Mouse (Mus musculus) MEL (cell line): ENCODE measurements around the gene Cobl. TPM values are rescaled to one million over a fixed set of nuclear protein-coding genes. Genes with fewer than 3 reads are reported as not detected.

Experiments used
- DNase-seq: peaks from one replicate; pipeline ENCODE4 v3.0.0; 2011; ENCODE audit warnings: low read depth, low spot score
- H3K27ac ChIP-seq: 2 replicates; pipeline ENCODE4 v1.5.1; 2012; ENCODE audit warnings: low read depth, mild to moderate bottlenecking, control low read depth, low read length, moderate library complexity; ENCODE audit not compliant: control insufficient read depth
- H3K27me3 ChIP-seq, 2 experiments: fragments of 150-350 bp in 1 of 2; sonication (generic) in 1 of 2; 2 replicates each; pipeline ENCODE4 v1.6.1; 2012; ENCODE audit warnings: low read length in 2 of 2, mild to moderate bottlenecking in 2 of 2, improper control_type of control experiment in 1 of 2, moderate library complexity in 1 of 2; ENCODE audit not compliant: insufficient read depth in 2 of 2, control insufficient read depth in 1 of 2
- H3K36me3 ChIP-seq, 2 experiments: 2 replicates each; pipeline ENCODE4 v1.6.1; 2012 to 2014; ENCODE audit warnings: low read length in 2 of 2, improper control_type of control experiment in 1 of 2, inconsistent platforms in 1 of 2, mild to moderate bottlenecking in 1 of 2; ENCODE audit not compliant: insufficient read depth in 2 of 2, control insufficient read depth in 1 of 2
- H3K4me1 ChIP-seq, 2 experiments: fragments of 150-350 bp in 1 of 2; sonication (generic) in 1 of 2; 2 replicates each; pipeline ENCODE4 v1.6.1; 2012; ENCODE audit warnings: low read length in 2 of 2, improper control_type of control experiment in 1 of 2, mild to moderate bottlenecking in 1 of 2; ENCODE audit not compliant: insufficient read depth in 2 of 2, control insufficient read depth in 1 of 2
- H3K4me3 ChIP-seq, 2 experiments: fragments of 150-350 bp in 1 of 2; sonication (generic) in 1 of 2; 2 replicates each; pipeline ENCODE4 v1.5.1; 2012; ENCODE audit warnings: low read depth in 2 of 2, low read length in 2 of 2, mild to moderate bottlenecking in 2 of 2, moderate library complexity in 2 of 2, control low read depth in 1 of 2, improper control_type of control experiment in 1 of 2; ENCODE audit not compliant: control insufficient read depth in 1 of 2, insufficient read depth in 1 of 2
- H3K79me2 ChIP-seq: 2 replicates; pipeline ENCODE4 v1.6.1; 2012; ENCODE audit warnings: mild to moderate bottlenecking, low read length, moderate library complexity; ENCODE audit not compliant: control insufficient read depth, poor library complexity, insufficient read depth
- H3K9ac ChIP-seq: 2 replicates; pipeline ENCODE4 v1.6.1; 2012; ENCODE audit warnings: low read depth, mild to moderate bottlenecking, control low read depth, low read length, moderate library complexity; ENCODE audit not compliant: control insufficient read depth, poor library complexity, severe bottlenecking
- H3K9me3 ChIP-seq: fragments of 150-350 bp; sonication (generic); replicated peaks from 2 replicates; pipeline ENCODE4 v1.6.1; 2012; ENCODE audit warnings: mild to moderate bottlenecking, low read length, improper control_type of control experiment, moderate library complexity; ENCODE audit not compliant: insufficient read depth
- CHD1 ChIP-seq: IDR thresholded peaks from 2 replicates; pipeline ENCODE4 v1.6.1; 2012; ENCODE audit warnings: low read depth, mild to moderate bottlenecking, inconsistent platforms, low read length, improper control_type of control experiment
- E2F4 ChIP-seq: IDR thresholded peaks from 2 replicates; pipeline ENCODE4 v1.6.1; 2011; ENCODE audit warnings: low read depth, low read length, improper control_type of control experiment, borderline replicate concordance
- ELF1 ChIP-seq: IDR thresholded peaks from 2 replicates; pipeline ENCODE4 v1.6.1; 2014; ENCODE audit warnings: low read depth, mild to moderate bottlenecking, inconsistent platforms, low read length, improper control_type of control experiment, moderate library complexity
- EP300 ChIP-seq, 2 experiments: IDR thresholded peaks; 2 replicates each; pipeline ENCODE4 v1.6.1; 2011; ENCODE audit warnings: improper control_type of control experiment in 2 of 2, low read length in 2 of 2, low read depth in 1 of 2, mild to moderate bottlenecking in 1 of 2
- GABPA ChIP-seq: IDR thresholded peaks from 2 replicates; pipeline ENCODE4 v1.6.1; 2012; ENCODE audit warnings: low read depth, mild to moderate bottlenecking, inconsistent platforms, low read length, improper control_type of control experiment, moderate library complexity
- GATA1 ChIP-seq: IDR thresholded peaks from 2 replicates; pipeline ENCODE4 v1.6.1; 2011; ENCODE audit warnings: low read depth, low read length, improper control_type of control experiment
- JUND ChIP-seq: IDR thresholded peaks from 2 replicates; pipeline ENCODE4 v1.6.1; 2011; ENCODE audit warnings: low read depth, mild to moderate bottlenecking, improper control_type of control experiment, low read length
- KAT2A ChIP-seq: conservative IDR thresholded peaks from 2 replicates; pipeline ENCODE4 v1.6.1; 2012; ENCODE audit warnings: low read depth, low read length, improper control_type of control experiment, inconsistent platforms
- MAX ChIP-seq: IDR thresholded peaks from 2 replicates; pipeline ENCODE4 v1.6.1; 2011; ENCODE audit warnings: low read length, improper control_type of control experiment
- MAZ ChIP-seq: IDR thresholded peaks from 2 replicates; pipeline ENCODE4 v1.6.1; 2012; ENCODE audit warnings: low read depth, mild to moderate bottlenecking, inconsistent platforms, low read length, improper control_type of control experiment
- MYC ChIP-seq: IDR thresholded peaks from 2 replicates; pipeline ENCODE4 v1.6.1; 2011; ENCODE audit warnings: low read depth, mild to moderate bottlenecking, low read length, improper control_type of control experiment, moderate library complexity
- POLR2A ChIP-seq, 2 experiments: IDR thresholded peaks; 2 replicates each; pipeline ENCODE4 v1.6.1; 2011 to 2012; ENCODE audit warnings: low read length in 2 of 2, mild to moderate bottlenecking in 2 of 2, control low read depth in 1 of 2, improper control_type of control experiment in 1 of 2, low read depth in 1 of 2, moderate library complexity in 1 of 2; ENCODE audit not compliant: control insufficient read depth in 1 of 2, insufficient read depth in 1 of 2, poor library complexity in 1 of 2
- POLR2AphosphoS2 ChIP-seq: IDR thresholded peaks from 2 replicates; pipeline ENCODE4 v1.6.1; 2011; ENCODE audit warnings: low read length, improper control_type of control experiment
- POLR2AphosphoS5 ChIP-seq: IDR thresholded peaks from 2 replicates; pipeline ENCODE4 v1.6.1; 2012; ENCODE audit warnings: low read depth, borderline replicate concordance, mild to moderate bottlenecking, inconsistent platforms, low read length, moderate library complexity, mixed read lengths
- RCOR1 ChIP-seq: IDR thresholded peaks from 2 replicates; pipeline ENCODE4 v1.6.1; 2012; ENCODE audit warnings: low read depth, mild to moderate bottlenecking, inconsistent platforms, low read length, improper control_type of control experiment
- TAL1 ChIP-seq: IDR thresholded peaks from 2 replicates; pipeline ENCODE4 v1.6.1; 2012; ENCODE audit warnings: mild to moderate bottlenecking, inconsistent platforms, low read length, moderate library complexity, mixed read lengths
- TBP ChIP-seq: IDR thresholded peaks from 2 replicates; pipeline ENCODE4 v1.8.0; 2011; ENCODE audit warnings: low read depth, low read length, improper control_type of control experiment
- TCF12 ChIP-seq: IDR thresholded peaks from 2 replicates; pipeline ENCODE4 v1.6.1; 2014; ENCODE audit warnings: low read depth, mild to moderate bottlenecking, inconsistent platforms, low read length, improper control_type of control experiment, moderate library complexity
- USF1 ChIP-seq: IDR thresholded peaks from 2 replicates; pipeline ENCODE4 v1.6.1; 2014; ENCODE audit warnings: low read depth, mild to moderate bottlenecking, inconsistent platforms, low read length, improper control_type of control experiment, moderate library complexity
- ZMIZ1 ChIP-seq: IDR thresholded peaks from 2 replicates; pipeline ENCODE4 v1.6.1; 2012; ENCODE audit warnings: low read depth, mild to moderate bottlenecking, inconsistent platforms, low read length, improper control_type of control experiment, moderate library complexity
- ZNF384 ChIP-seq: IDR thresholded peaks from 2 replicates; pipeline ENCODE4 v1.6.1; 2012; ENCODE audit warnings: low read depth, mild to moderate bottlenecking, inconsistent platforms, low read length, improper control_type of control experiment
- polyA plus RNA-seq, 2 experiments: library from polyadenylated mRNA; stranded (reverse) in 1 of 2; unstranded in 1 of 2; fragments of >175 nt in 1 of 2; fragments of >200 nt in 1 of 2; gene quantifications; 2 replicates each; pipeline versions ENCODE4 v1.2.1 to v1.2.4; 2012; ENCODE audit warnings: low replicate concordance in 2 of 2, low read depth in 1 of 2; ENCODE audit not compliant: insufficient read length in 2 of 2, insufficient read depth in 1 of 2, missing spikeins in 1 of 2
- total RNA-seq: library from RNA; depleted of rRNA; stranded (reverse); fragments of 300-350 nt; gene quantifications from 2 replicates; pipeline ENCODE4 v1.2.3, GENCODE M21; 2012

The Cobl gene
- total and polyA plus RNA-seq, 3 experiments: not detected

GRCm38 (mm10) chr11:12458392-12458791, 6.4 kb downstream of the Cobl start:
- DNase-seq: no peak
- Histone ChIP-seq H3K9ac (no peak overlapping the region), H3K9me3 (no peaks in the 10 kb centered on the region), H3K27ac (no peak overlapping the region), H3K36me3 (no peaks in the 10 kb centered on the region), H3K79me2 (no peaks in the 10 kb centered on the region), H3K4me3 (no peak overlapping the region), H3K4me1 (no peaks in the 10 kb centered on the region), H3K27me3 (no peaks in the 10 kb centered on the region)
- no peak for TF ChIP-seq POLR2AphosphoS5
- TF ChIP-seq TBP: no peak
- no peak for TF ChIP-seq GATA1
- no peak for TF ChIP-seq GABPA
- TF ChIP-seq MAX: no peak
- TF ChIP-seq CHD1: no peak
- no peak for TF ChIP-seq MAZ
- no peak for TF ChIP-seq E2F4
- TF ChIP-seq ZNF384: no peak
- no peak for TF ChIP-seq TAL1
- TF ChIP-seq ELF1: no peak

DNA sequence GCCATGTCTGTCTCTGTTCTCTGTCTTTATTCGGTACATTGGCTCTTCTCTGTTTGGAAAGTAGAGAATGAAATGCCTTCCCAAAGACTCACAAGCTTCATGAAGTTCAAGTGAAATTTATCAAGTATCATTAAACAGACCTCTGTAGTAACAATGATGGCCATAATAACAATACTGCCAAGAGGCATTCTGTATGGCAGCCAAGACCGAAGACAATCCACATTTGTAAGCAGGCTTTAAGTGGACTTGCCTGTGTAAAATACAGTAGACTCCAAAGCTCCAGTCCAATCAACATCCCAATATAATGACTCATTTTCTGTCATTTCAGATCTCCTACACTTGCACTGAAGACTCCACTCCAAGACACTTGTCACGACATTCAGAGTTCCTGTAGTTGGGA, 16.7 kb downstream of the Cobl start:
- DNase-seq: no peak
- H3K27me3 ChIP-seq: no peaks in the 10 kb centered on the region
- no peak overlapping the region for H3K4me3 ChIP-seq
- no peaks in the 10 kb centered on the region for H3K4me1 ChIP-seq
- no peaks in the 10 kb centered on the region for H3K79me2 ChIP-seq
- H3K9ac ChIP-seq: no peak overlapping the region
- no peak overlapping the region for H3K27ac ChIP-seq
- TF ChIP-seq KAT2A (no peak), MAZ (no peak), ZNF384 (no peak), POLR2AphosphoS2 (no peak), RCOR1 (no peak), USF1 (no peak), ELF1 (no peak), POLR2AphosphoS5 (no peak), MYC (no peak), ZMIZ1 (no peak), MAX (no peak), JUND (no peak), EP300 (IDR thresholded peaks at IDR 0.05; ENCODE audit: low read depth in 1 of 2, low read length in 2 of 2) (no peak), TCF12 (no peak), POLR2A (IDR thresholded peaks at IDR 0.05; ENCODE audit: control insufficient read depth in 1 of 2, insufficient read depth in 1 of 2, low read depth in 1 of 2, low read length in 2 of 2, poor library complexity in 1 of 2) (no peak), E2F4 (no peak)
- H3K36me3 ChIP-seq: no peaks in the 10 kb centered on the region
- no peaks in the 10 kb centered on the region for H3K9me3 ChIP-seq
